Mouse (Mus musculus) mesoderm, embryonic 11.5 days (tissue): ENCODE results near the gene Vsig8.
A peak's percentile ranks its signal among the peaks of the same experiment; 100 is the strongest.

Experiments
- DNase-seq: peaks from one replicate; pipeline ENCODE4 v3.0.0-alpha.2; 2012; ENCODE audit warnings: low read depth, low spot score

The Vsig8 gene

GRCm38 (mm10) chr1:172555638-172556037 is at the start of gene Vsig8:
Gene Vsig8, plus strand, starts transcription at chr1:172555938.
- no peak for DNase-seq

- DNase-seq, result no peak
Observed at GRCm38 (mm10) chr1:172507001-172507400, 48.7 kb upstream of the Vsig8 start.

- no peak for DNase-seq
Observed at GRCm38 (mm10) chr1:172507701-172508100, 48.0 kb upstream of the Vsig8 start.

GRCm38 (mm10) chr1:172508172-172508571 is 47.6 kb upstream of the Vsig8 start:
- no peak for DNase-seq

- no peak for DNase-seq
Observed at GRCm38 (mm10) chr1:172509235-172509634, 46.5 kb upstream of the Vsig8 start.

GRCm38 (mm10) chr1:172509983-172510382 is 45.8 kb upstream of the Vsig8 start:
- DNase-seq, result no peak

- DNase-seq, result no peak
Observed at GRCm38 (mm10) chr1:172510421-172510972, 45.2 kb upstream of the Vsig8 start.

- no peak for DNase-seq
Observed at GRCm38 (mm10) chr1:172512962-172513361, 42.8 kb upstream of the Vsig8 start.

GRCm38 (mm10) chr1:172513525-172514212 is 42.1 kb upstream of the Vsig8 start:
- DNase-seq, result no peak

GRCm38 (mm10) chr1:172514213-172514529 is 41.6 kb upstream of the Vsig8 start:
- DNase-seq, result no peak

- DNase-seq, result no peak
Observed at GRCm38 (mm10) chr1:172514551-172515268, 41.0 kb upstream of the Vsig8 start.

GRCm38 (mm10) chr1:172515396-172515795 is 40.3 kb upstream of the Vsig8 start:
- no peak for DNase-seq

- no peak for DNase-seq
Observed at GRCm38 (mm10) chr1:172518013-172518412, 37.7 kb upstream of the Vsig8 start.

- no peak for DNase-seq
Observed at GRCm38 (mm10) chr1:172519644-172520043, 36.1 kb upstream of the Vsig8 start.

GRCm38 (mm10) chr1:172520576-172521440 is 34.9 kb upstream of the Vsig8 start, which contains the start of gene Cfap45:
Gene Cfap45, plus strand, starts transcription at chr1:172520801.
- DNase-seq, result peak; percentile 95

- no peak for DNase-seq
Observed at GRCm38 (mm10) chr1:172522524-172522923, 33.2 kb upstream of the Vsig8 start.

GRCm38 (mm10) chr1:172523699-172524101 is 32.0 kb upstream of the Vsig8 start:
- DNase-seq, result no peak

GRCm38 (mm10) chr1:172525027-172525764 is 30.5 kb upstream of the Vsig8 start:
- peak; percentile 61 for DNase-seq

GRCm38 (mm10) chr1:172525971-172526370 is 29.8 kb upstream of the Vsig8 start:
- no peak for DNase-seq

GRCm38 (mm10) chr1:172526380-172527081 is 29.2 kb upstream of the Vsig8 start:
- DNase-seq, result no peak

- DNase-seq, result no peak
Observed at GRCm38 (mm10) chr1:172527431-172527830, 28.3 kb upstream of the Vsig8 start.
